Mouse (Mus musculus): ENCODE measurements around the gene Htra2. TPM values are rescaled to one million over a fixed set of nuclear protein-coding genes. Genes with fewer than 3 reads are reported as not detected.

Gene Htra2
- polyA plus RNA-seq (2012; rRNA removed) (75.7 and 80.9 TPM in 2 replicates), polyA plus RNA-seq (2014; fragmentation: Nextera tagmentation; extraction: Ambion mirVana) (54.3 and 54.9 TPM in 2 replicates)

DNA sequence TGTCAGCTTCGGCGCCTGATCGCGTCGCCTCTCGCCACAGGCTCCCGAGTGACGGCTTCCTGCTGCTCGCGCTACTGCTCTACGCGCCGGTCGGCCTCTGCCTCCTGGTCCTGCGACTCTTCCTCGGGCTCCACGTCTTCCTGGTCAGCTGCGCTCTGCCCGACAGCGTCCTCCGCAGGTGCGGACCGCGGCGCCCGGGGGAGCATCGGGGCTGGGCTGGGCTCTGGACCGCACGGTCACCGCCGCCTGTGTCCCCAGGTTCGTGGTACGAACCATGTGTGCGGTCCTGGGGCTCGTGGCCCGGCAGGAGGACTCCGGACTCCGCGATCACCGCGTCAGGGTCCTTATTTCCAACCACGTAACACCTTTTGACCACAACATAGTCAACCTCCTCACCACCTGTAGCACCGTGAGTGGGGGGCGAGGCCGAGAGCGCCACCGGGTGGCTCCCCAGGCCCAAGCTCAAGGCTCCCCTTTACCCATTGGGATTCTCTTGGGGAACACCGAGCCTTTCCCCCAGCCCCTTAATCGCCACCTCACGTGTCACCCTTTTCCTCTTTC lies at the start of gene Htra2:
TSS of gene Htra2 (minus strand) at position 403 of the 561 bp plus-strand sequence.
- peak; percentile 21 for ATAC-seq (ENCODE audit: insufficient read depth)
- under 1% methylated on average over 50 of the region's 50 CpGs for WGBS (ENCODE audit: insufficient replicate concordance)

DNA sequence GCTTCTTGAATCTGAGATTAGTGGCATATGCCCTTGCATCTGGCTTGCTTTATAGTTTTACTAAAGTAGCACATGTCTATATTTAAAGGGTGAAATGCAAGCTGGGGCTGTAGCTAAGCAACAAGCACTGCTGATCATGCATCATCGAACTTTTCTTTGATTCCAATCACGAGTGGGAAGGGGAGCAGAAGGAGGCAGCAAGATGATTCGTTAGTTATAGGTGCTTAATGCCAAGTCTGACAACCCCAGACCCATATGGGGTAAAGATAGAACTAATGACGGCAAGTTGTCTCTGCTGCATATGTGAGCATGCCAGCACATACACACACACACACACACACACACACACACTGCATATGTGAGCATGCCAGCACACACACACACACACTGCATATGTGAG lies 49.1 kb upstream of the Htra2 start:
- DNase-seq (ENCODE audit: low read depth in 3 of 3, low spot score in 3 of 3), result no peak
- H3K4me2 ChIP-seq (ENCODE audit: low read depth), result no peak overlapping the region
- TF ChIP-seq CTCF (IDR thresholded peaks at IDR 0.05; ENCODE audit: low read depth) (no peak), EP300 (IDR thresholded peaks at IDR 0.05; ENCODE audit: low read depth) (no peak)
- H3K27me3 ChIP-seq (ENCODE audit: control insufficient read depth, insufficient read depth, low read length), result no peaks in the 10 kb centered on the region
- no peaks in the 10 kb centered on the region for H3K36me3 ChIP-seq (replicated peaks; ENCODE audit: control insufficient read depth, insufficient read depth, low read depth)
- ATAC-seq (ENCODE audit: insufficient read depth), result no peak
- H3K27ac ChIP-seq, result no peak overlapping the region
- H3K4me3 ChIP-seq (ENCODE audit: insufficient read depth in 1 of 2, low read depth in 2 of 2, low read length in 2 of 2), result no peak overlapping the region
- H3K4me1 ChIP-seq (replicated peaks; ENCODE audit: control insufficient read depth in 2 of 2, insufficient read depth in 2 of 2, low read length in 1 of 2), result peaks cover 16 to 17% of the 10 kb centered on the region in 2 experiments
- H3K9ac ChIP-seq (replicated peaks), result no peak overlapping the region
- 71% methylated on average over 4 of the region's 4 CpGs for WGBS (ENCODE audit: insufficient replicate concordance)
- no peaks in the 10 kb centered on the region for H3K9me3 ChIP-seq (ENCODE audit: control insufficient read depth, low read length)

More for the DNA sequence above, at the start of gene Htra2:
- no peak for DNase-seq (ENCODE audit: low read depth in 3 of 3, low spot score in 3 of 3)
- peak within 1 kb of the TSS; percentile 98 for H3K9ac ChIP-seq (replicated peaks)
- H3K27me3 ChIP-seq (ENCODE audit: control insufficient read depth, insufficient read depth, low read length), result no peaks in the 10 kb centered on the region
- TF ChIP-seq EP300 (IDR thresholded peaks at IDR 0.05; ENCODE audit: low read depth), result no peak
- TF ChIP-seq CTCF (IDR thresholded peaks at IDR 0.05; ENCODE audit: low read depth), result peak; percentile 75
- H3K4me3 ChIP-seq (ENCODE audit: insufficient read depth in 1 of 2, low read depth in 2 of 2, low read length in 2 of 2), result peak within 1 kb of the TSS; percentile 82 to 91
- H3K9me3 ChIP-seq (ENCODE audit: control insufficient read depth, low read length), result no peaks in the 10 kb centered on the region
- peak within 1 kb of the TSS; percentile 97 for H3K4me2 ChIP-seq (ENCODE audit: low read depth)
- peaks cover 14 to 20% of the 10 kb centered on the region in 2 experiments for H3K4me1 ChIP-seq (replicated peaks; ENCODE audit: control insufficient read depth in 2 of 2, insufficient read depth in 2 of 2, low read length in 1 of 2)
- H3K27ac ChIP-seq, result peak within 1 kb of the TSS; percentile 72
- peaks cover 42% of the 10 kb centered on the region for H3K36me3 ChIP-seq (replicated peaks; ENCODE audit: control insufficient read depth, insufficient read depth, low read depth)

DNA sequence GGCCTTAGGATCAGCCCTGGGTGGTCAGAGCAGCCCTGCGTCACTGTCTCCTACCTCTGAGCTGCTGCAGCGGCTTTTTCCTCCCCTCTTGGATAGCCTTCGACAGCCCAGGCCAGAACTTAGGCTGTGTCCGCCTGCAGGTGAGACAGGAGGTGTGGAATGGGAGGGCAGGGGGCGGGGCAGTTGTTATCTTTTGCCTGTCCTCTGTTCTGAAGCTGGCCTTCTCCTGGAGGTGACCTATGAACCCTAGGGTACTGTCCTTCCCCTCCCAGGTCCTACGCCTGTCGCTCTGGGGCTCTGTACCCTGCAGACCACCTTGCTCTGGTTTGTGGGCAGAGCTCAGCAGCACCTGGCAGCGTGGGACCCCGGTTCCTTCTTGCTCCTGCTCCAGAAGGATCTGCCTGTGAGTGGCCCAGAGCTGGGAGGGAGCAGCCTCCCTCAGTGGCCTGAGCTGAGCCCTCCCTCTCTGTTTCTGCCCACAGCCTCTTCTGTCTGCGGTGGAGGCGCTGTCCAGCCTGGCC lies 48.1 kb upstream of the Htra2 start:
- 0 out of 2 replicates have a peak, but pooled peaks have one; percentile 22 for TF ChIP-seq CTCF (IDR thresholded peaks at IDR 0.05; ENCODE audit: low read depth)
- TF ChIP-seq EP300 (IDR thresholded peaks at IDR 0.05; ENCODE audit: low read depth), result no peak
- Histone ChIP-seq H3K27ac (no peak overlapping the region), H3K9me3 (ENCODE audit: control insufficient read depth, low read length) (no peaks in the 10 kb centered on the region), H3K36me3 (replicated peaks; ENCODE audit: control insufficient read depth, insufficient read depth, low read depth) (no peaks in the 10 kb centered on the region), H3K27me3 (ENCODE audit: control insufficient read depth, insufficient read depth, low read length) (no peaks in the 10 kb centered on the region), H3K4me3 (ENCODE audit: insufficient read depth in 1 of 2, low read depth in 2 of 2, low read length in 2 of 2) (0 out of 4 replicates have a peak overlapping the region, but pooled peaks of 1 of the 2 experiments have one; percentile 81), H3K4me2 (ENCODE audit: low read depth) (peak overlapping the region; percentile 93), H3K4me1 (replicated peaks; ENCODE audit: control insufficient read depth in 2 of 2, insufficient read depth in 2 of 2, low read length in 1 of 2) (peaks cover 13% of the 10 kb centered on the region in 2 experiments), H3K9ac (replicated peaks) (no peak overlapping the region)
- no peak for DNase-seq (ENCODE audit: low read depth in 3 of 3, low spot score in 3 of 3)
- WGBS (ENCODE audit: insufficient replicate concordance), result 69% methylated on average over 11 of the region's 11 CpGs
- ATAC-seq (ENCODE audit: insufficient read depth), result no peak

DNA sequence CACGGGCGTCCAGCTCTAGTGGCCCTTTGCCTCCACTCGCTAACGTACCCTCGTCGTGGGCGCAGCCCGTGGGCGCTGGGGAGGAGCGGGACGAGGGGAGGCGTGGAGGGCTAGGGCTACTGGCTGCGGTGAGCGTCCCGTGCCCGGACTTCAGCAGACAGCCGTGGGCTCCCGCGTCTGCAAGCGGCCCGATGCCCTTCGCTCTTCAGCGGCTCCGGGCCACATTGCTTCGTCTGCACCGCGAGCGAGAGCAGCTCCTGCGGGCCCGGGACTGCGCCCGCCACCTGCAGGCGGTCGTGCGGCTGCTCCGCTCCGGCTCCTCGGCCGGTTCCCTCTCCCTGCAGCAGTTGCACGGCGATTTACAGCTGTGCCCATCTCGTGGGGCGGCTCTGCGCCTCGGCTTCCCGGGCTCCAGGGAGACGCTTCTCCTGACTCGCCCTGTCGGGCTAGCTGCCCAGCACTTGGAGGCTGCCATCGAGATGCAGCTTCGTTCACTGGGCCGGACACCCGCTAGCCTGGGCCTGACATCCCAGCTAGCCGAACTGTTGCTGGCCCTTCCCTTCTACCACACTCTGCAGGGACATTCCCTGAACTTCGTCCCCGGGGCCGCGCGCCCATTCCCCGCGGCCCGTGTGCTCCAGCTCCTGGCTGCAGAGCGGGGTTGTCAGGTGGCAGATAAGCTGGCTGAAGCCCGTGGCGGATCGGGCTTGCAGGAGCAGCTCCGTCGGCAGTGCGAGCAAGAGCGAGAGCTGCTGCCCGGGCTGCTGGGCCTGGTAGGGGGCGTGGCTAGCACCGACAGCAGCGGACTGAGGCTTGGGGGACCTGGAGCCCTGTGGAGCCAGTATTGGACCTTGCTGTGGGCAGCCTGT lies 46.8 kb upstream of the Htra2 start:
- Histone ChIP-seq H3K4me1 (replicated peaks; ENCODE audit: control insufficient read depth in 2 of 2, insufficient read depth in 2 of 2, low read length in 1 of 2) (peaks cover 8% of the 10 kb centered on the region in 2 experiments), H3K27ac (peak overlapping the region; percentile 60), H3K36me3 (replicated peaks; ENCODE audit: control insufficient read depth, insufficient read depth, low read depth) (no peaks in the 10 kb centered on the region), H3K4me2 (ENCODE audit: low read depth) (peak overlapping the region; percentile 93), H3K4me3 (ENCODE audit: insufficient read depth in 1 of 2, low read depth in 2 of 2, low read length in 2 of 2) (peak overlapping the region; percentile 63 to 81), H3K9ac (replicated peaks) (peak overlapping the region; percentile 86), H3K27me3 (ENCODE audit: control insufficient read depth, insufficient read depth, low read length) (no peaks in the 10 kb centered on the region), H3K9me3 (ENCODE audit: control insufficient read depth, low read length) (no peaks in the 10 kb centered on the region)
- WGBS (ENCODE audit: insufficient replicate concordance), result under 1% methylated on average over 74 of the region's 74 CpGs
- TF ChIP-seq EP300 (IDR thresholded peaks at IDR 0.05; ENCODE audit: low read depth) (no peak), CTCF (IDR thresholded peaks at IDR 0.05; ENCODE audit: low read depth) (peak; percentile 59)
- ATAC-seq (ENCODE audit: insufficient read depth) (peak; percentile 80), DNase-seq (ENCODE audit: low read depth in 3 of 3, low spot score in 3 of 3) (peak in 2 of 3 experiments; percentile 55 to 62)
